Mouse (Mus musculus): ENCODE measurements at regions not wholly inside any gene's neighbourhood (a gene's known extent, or its start where the extent isn't known, plus 50 kb on each side); places are given as distances from the start of the nearest gene placed in this dataset.

DNA sequence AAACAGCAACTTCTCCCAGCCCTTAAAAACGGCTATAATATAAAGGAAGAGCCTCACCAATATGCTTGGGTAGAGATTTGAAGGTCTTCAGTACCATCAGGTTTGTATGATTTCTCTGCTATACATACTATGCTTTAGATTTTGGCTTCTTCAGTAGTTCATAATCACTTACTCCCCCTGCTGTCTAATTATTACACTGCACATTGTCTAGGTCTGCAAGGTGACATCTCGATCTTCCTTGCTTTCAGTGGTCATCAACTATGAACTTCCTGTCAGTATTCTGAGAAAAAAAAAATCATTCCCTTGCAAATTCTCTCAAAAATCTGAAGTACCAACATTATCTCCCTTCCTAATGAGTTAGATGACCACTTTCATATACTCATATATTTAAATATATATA, 225.4 kb upstream of the Galnt5 start:
- intact Hi-C loops (cut with DNase I) = no loop called here

GRCm38 (mm10) chr2:57776154-57776553, 221.5 kb upstream of the Galnt5 start:
- DNase-seq (ENCODE audit: extremely low spot score in 1 of 2, low spot score in 2 of 2) = no peak
- intact Hi-C loops (cut with DNase I) = no loop called here

More for the DNA sequence above, 225.4 kb upstream of the Galnt5 start:
- DNase-seq (ENCODE audit: extremely low spot score in 1 of 2, low spot score in 2 of 2) = no peak

DNA sequence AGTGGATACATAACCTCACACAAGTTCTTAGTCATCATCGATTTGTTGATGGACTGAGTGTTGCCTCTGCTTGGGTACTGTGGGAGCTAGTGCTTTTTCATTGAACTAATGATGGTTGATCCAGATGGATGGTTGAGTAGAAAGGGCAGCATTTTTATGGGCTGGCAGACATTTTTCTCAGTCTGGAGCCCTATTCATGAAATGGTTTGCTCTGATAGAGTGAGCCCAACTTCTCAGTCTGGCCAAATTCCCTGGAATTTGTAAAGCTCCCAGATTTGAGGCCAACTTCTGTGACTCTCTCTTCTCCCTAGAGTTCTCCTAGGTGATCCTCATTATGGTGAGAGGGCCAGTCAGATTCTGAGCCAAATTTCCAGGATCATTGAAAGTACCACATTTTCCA, 216.8 kb upstream of the Galnt5 start:
- intact Hi-C loops (cut with DNase I) = no loop called here
- no peak for DNase-seq (ENCODE audit: extremely low spot score in 1 of 2, low spot score in 2 of 2)

GRCm38 (mm10) chr2:57793519-57794296, 204.0 kb upstream of the Galnt5 start:
- DNase-seq (ENCODE audit: extremely low spot score in 1 of 2, low spot score in 2 of 2) = no peak
- intact Hi-C loops (cut with DNase I) = no loop called here

GRCm38 (mm10) chr2:57799279-57799678, 198.4 kb upstream of the Galnt5 start:
- no peak for DNase-seq (ENCODE audit: extremely low spot score in 1 of 2, low spot score in 2 of 2)

DNA sequence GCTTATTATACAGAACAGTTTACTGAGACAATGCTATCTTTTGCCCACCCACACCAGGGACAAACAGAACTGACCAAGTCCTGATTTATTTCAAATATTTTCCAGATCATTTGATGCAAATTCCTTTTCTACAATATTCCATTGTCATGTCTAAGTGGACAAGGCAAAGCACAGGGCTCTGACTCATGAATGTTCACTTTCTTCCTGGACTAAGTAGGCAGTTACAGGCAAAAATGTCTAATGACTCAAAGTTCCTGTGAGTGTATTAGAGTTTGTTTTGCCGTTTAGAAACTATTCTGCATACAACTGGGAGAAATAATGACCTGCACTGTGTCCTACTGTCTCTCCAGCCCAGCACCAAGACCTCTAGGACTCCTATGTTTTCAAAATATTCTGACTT, 189.8 kb upstream of the Galnt5 start:
- intact Hi-C loops (cut with DNase I) = no loop called here

More at GRCm38 (mm10) chr2:57799279-57799678, 198.4 kb upstream of the Galnt5 start:
- intact Hi-C loops (cut with DNase I) = no loop called here

GRCm38 (mm10) chr2:57812996-57813395, 184.7 kb upstream of the Galnt5 start:
- DNase-seq (ENCODE audit: extremely low spot score in 1 of 2, low spot score in 2 of 2) = no peak
- intact Hi-C loops (cut with DNase I) = no loop called here

More for the DNA sequence above, 189.8 kb upstream of the Galnt5 start:
- no peak for DNase-seq (ENCODE audit: extremely low spot score in 1 of 2, low spot score in 2 of 2)

GRCm38 (mm10) chr2:57820343-57820742, 177.3 kb upstream of the Galnt5 start:
- intact Hi-C loops (cut with DNase I) = no loop called here
- no peak for DNase-seq (ENCODE audit: extremely low spot score in 1 of 2, low spot score in 2 of 2)

DNA sequence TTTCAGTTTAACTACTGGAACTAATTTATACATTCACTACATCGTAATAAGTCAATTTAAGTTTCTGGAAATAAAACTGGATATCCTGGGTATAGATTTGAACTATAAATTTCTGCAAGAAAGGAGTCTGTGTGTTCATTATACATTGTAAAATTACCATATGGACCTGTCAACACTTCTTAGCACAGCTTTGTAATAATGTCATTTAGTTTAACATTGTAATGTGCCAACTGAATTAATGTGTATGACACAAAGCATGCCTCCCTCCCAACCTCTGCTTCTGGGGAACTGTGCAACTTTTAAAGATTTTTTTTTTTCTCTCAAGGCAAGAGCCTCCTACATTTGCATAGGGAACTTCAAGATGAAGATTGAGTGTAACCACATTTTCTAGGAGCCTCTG, 176.8 kb upstream of the Galnt5 start:
- no peak for DNase-seq (ENCODE audit: extremely low spot score in 1 of 2, low spot score in 2 of 2)
- intact Hi-C loops (cut with DNase I) = no loop called here

DNA sequence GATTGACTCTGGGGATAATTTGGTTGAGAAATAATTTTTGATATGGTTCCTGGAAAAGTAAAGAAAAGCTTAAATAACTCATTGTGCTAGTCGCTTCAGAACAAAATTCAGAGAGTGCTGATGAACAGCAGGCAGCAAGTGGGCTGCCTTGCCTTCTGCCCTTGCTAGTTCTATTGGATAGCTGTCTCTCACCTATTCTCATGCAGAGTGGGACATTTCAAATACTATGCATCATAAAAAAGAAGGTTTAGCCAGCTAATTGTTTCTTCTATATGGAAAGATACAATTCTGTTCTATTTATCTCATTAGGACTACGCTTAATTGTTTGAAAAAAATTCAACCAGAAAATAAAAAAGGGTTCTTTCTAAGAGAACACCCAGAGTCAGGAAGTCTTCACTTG, 169.4 kb upstream of the Galnt5 start:
- intact Hi-C loops (cut with DNase I) = no loop called here
- no peak for DNase-seq (ENCODE audit: extremely low spot score in 1 of 2, low spot score in 2 of 2)

DNA sequence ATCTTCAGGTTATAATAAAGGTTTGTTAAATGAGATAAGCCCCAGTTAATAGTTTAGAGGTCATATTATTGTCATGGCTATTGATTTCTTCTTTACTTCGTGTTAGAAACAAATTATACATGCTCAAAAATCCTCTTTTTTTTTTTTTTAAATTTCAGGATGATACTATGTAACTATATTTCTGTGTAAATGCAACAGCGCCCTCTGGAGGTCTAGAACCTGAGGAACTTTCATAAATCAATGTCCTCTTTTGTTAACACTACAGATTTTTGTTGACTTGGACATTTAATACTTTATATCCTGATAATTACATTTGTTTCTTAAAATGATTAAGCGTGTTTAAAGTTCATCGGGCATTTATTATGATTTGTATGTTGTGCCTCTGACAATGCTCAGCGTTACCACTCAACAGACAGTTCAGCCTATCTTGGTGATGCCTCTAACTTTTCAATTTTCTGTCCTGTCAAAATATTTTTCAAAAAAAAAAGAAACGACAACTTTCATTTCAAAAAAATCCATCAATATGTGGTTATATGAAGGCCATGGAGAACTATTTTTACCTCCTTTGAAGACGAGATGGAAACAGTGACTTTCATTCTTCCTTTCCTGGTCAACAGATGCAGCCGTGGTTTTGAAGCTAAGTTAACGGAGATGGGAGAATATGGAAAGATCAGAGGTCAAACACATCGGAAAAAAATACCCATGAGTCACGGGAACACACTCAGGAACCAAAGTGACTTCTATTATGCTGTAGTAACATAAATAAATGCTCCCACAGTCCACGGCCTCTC, 164.9 kb upstream of the Galnt5 start:
- intact Hi-C loops (cut with DNase I) = loop anchor here (2.0 to 5.0 kb wide), 2 partner anchors 135 to 1716 kb away; no protein-coding TSS in a partner anchor
- DNase-seq (ENCODE audit: extremely low spot score in 1 of 2, low spot score in 2 of 2) = peak; percentile 54 to 68

GRCm38 (mm10) chr2:57845135-57845534, 152.5 kb upstream of the Galnt5 start:
- DNase-seq (ENCODE audit: extremely low spot score in 1 of 2, low spot score in 2 of 2) = no peak
- intact Hi-C loops (cut with DNase I) = no loop called here

DNA sequence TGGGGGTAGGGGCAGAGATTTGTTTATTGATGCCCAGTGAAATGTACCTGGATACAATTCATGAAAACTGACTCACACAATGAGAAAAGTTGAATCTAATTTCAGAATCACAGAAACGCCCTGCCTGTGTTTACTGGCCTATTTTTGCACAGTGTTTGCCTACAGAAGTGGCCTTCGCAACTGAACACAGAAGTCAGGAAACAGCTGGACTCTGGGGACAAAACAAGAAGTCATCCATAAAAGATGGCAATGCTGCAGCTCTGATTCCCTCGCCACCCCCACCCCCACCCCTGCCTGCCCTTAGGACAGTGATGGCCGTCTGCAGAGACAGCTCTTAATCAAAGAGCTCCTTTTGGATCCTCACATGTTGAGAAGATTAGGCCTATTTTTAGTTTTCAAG, 150.0 kb upstream of the Galnt5 start:
- intact Hi-C loops (cut with DNase I) = no loop called here
- no peak for DNase-seq (ENCODE audit: extremely low spot score in 1 of 2, low spot score in 2 of 2)

DNA sequence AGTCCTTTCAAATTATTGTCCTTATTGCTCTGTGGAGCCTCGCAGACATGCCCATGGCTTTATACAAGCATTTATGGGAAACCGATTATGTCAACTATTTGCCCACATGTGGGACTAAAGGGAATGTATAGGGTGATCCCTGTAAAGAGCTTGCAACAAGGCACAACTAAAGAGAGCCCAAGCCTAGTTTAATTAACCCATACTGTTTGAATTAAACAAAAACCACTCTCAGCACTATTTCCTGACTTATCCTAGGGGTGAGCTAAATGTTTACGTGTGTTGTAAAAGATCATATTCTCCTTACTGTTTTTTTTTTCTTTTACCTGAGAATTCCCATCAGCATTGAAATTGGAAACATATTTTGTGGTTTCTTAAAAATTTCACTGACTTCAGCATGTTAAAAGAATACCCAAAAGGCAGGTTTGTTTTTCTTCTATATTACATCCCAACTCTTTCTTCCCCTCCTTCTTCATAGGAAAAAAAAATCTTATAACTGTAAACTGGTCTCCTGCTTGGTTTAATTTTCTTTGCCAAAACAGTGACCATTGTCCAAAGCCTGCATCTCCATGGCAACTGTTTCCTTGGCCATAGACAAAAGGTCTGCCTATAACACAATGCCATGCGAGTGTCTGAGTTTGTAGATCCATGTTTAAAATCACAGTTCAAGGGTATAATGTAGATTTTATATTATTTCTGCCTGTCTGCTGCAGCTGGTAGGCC, 148.2 kb upstream of the Galnt5 start:
- no peak for DNase-seq (ENCODE audit: extremely low spot score in 1 of 2, low spot score in 2 of 2)
- intact Hi-C loops (cut with DNase I) = no loop called here

DNA sequence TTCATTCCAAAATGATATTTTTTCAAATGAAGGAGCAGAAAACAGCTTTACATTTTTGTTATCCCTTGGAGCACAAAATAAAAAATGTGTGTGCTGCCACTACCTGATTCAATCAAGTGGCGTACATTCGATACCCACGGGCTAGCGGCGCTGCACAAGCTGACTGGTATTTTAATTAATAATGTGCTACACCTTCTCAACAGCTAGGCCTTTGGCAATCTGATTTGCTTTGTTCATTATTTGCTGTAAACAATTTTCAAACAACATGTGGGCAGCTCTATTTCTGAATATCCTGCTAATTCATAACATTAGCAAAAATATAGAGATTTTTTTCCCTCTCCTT, 147.7 kb upstream of the Galnt5 start:
- no peak for DNase-seq (ENCODE audit: extremely low spot score in 1 of 2, low spot score in 2 of 2)
- intact Hi-C loops (cut with DNase I) = no loop called here

DNA sequence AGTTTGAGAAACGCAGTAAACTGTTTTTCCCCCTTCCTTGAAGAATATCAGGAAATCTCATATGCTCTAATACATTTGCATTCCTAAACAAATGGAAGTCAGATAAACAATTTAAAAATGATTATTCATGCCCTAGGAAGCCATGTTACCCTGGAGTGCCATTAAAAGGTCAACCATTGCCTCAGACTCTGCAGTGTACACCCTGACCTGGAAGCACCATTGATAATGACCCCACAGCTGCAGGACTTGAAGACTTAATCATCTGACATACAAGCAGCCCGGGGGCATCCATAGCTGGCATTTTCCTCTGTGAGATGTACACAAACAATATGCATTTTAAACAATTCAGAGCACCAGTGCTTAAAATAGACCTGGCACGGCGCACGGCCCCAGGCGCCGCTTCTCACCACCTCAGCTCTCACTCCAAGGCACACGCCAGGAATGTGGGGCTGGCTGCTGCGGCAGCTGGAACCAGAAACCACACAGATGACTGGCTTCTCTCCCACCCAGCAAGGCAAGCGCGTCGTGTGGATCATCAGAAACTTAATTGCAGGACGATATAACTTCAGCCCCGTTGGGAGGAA, 141.1 kb upstream of the Galnt5 start:
- peak; percentile 5 to 31 for DNase-seq (ENCODE audit: extremely low spot score in 1 of 2, low spot score in 2 of 2)
- intact Hi-C loops (cut with DNase I) = no loop called here

- DNase-seq (ENCODE audit: extremely low spot score in 1 of 2, low spot score in 2 of 2) = peak in 1 of 2 experiments; percentile 4
- intact Hi-C loops (cut with DNase I) = no loop called here
These were observed 132.4 kb upstream of the Galnt5 start for GRCm38 (mm10) chr2:57865289-57865688.

- intact Hi-C loops (cut with DNase I) = no loop called here
- DNase-seq (ENCODE audit: extremely low spot score in 1 of 2, low spot score in 2 of 2) = no peak
These were observed 129.6 kb upstream of the Galnt5 start for GRCm38 (mm10) chr2:57868046-57868445.

DNA sequence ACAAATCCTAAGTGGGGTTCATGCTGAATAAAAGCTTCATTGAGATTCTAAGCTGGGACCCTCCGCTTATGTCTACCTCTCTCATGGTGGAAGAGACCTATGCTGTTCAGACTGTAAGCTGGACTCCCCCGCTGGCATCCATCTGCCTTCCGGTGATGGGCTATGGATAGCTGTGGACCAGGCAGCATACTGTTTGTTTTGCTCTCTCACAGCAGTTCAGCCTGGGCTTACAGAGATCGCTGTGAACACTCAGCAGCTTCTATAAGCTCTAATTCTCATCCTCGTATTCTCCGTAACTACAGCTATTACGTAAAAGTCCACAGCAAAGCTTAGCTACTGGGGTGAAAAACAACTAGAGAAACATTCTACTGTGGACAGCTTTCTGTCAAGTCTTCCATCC, 97.5 kb upstream of the Galnt5 start:
- intact Hi-C loops (cut with DNase I) = no loop called here
- DNase-seq (ENCODE audit: extremely low spot score in 1 of 2, low spot score in 2 of 2) = no peak

All from left cerebral cortex, postnatal 10 days (tissue).